Mouse (Mus musculus) neural tube, embryonic 15.5 days (tissue): ENCODE data around the gene Asns. TPM values are rescaled to one million over a fixed set of nuclear protein-coding genes. Genes with fewer than 3 reads are reported as not detected.
"Not testable (repeated sequence)": the region's sequence is repeated elsewhere in the genome, so short reads cannot be mapped to it uniquely, and the experiment has no call there.

Experiments used
- ATAC-seq: fragments of 200-750 bp; cut with Nextera tagmentation; 2 replicates; pipeline ENCODE4 v1.8.0; 2017; ENCODE audit warnings: mild to moderate bottlenecking, moderate TSS enrichment, moderate library complexity; ENCODE audit not compliant: low FRiP score
- H3K27ac ChIP-seq: fragments of 300-500 bp; sonication (generic); replicated peaks from 2 replicates; pipeline ENCODE4 v1.5.1; 2015; ENCODE audit warnings: mild to moderate bottlenecking, inconsistent platforms
- H3K27me3 ChIP-seq: fragments of 300-500 bp; sonication (generic); replicated peaks from 2 replicates; pipeline ENCODE4 v1.6.1; 2015; ENCODE audit warnings: inconsistent platforms
- H3K36me3 ChIP-seq: fragments of 300-500 bp; sonication (generic); 2 replicates; pipeline ENCODE4 v1.6.1; 2015; ENCODE audit warnings: inconsistent platforms
- H3K4me1 ChIP-seq: fragments of 300-500 bp; sonication (generic); 2 replicates; pipeline ENCODE4 v1.6.1; 2015; ENCODE audit warnings: inconsistent platforms
- H3K4me2 ChIP-seq: fragments of 300-500 bp; sonication (generic); 2 replicates; pipeline ENCODE4 v1.6.1; 2015; ENCODE audit warnings: inconsistent platforms, mild to moderate bottlenecking, moderate library complexity
- H3K4me3 ChIP-seq: fragments of 300-500 bp; sonication (generic); replicated peaks from 2 replicates; pipeline ENCODE4 v1.5.1; 2015; ENCODE audit warnings: mild to moderate bottlenecking, inconsistent platforms
- H3K9ac ChIP-seq: fragments of 300-500 bp; sonication (generic); replicated peaks from 2 replicates; pipeline ENCODE4 v1.6.1; 2015; ENCODE audit warnings: mild to moderate bottlenecking, inconsistent platforms
- H3K9me3 ChIP-seq: fragments of 300-500 bp; sonication (generic); replicated peaks from 2 replicates; pipeline ENCODE4 v1.6.1; 2016; ENCODE audit warnings: inconsistent platforms
- WGBS: fragments of 180-500 bp; shearing (Covaris S2); methylation state at CpG from one replicate; pipeline ENCODE4 v1.1.7; 2015; ENCODE audit warnings: mixed read lengths; 5-methylcytosine and 5-hydroxymethylcytosine counted together
- polyA plus RNA-seq: library from polyadenylated mRNA; unstranded; fragments of >200 nt; fragmentation: Nextera tagmentation; extraction: Ambion mirVana; gene quantifications from 2 replicates; pipeline ENCODE4 v1.2.1, GENCODE M21; 2015

Gene Asns
- polyA plus RNA-seq, 1 experiment from 2014 or later, result 114 TPM

GRCm38 (mm10) chr6:7672438-7673253 lies 20.4 kb downstream of the Asns start:
- H3K27me3 ChIP-seq, result no peaks in the 10 kb centered on the region
- 90% methylated on average over 10 of the region's 10 CpGs for WGBS
- no peak overlapping the region for H3K4me2 ChIP-seq
- H3K4me1 ChIP-seq, result no peaks in the 10 kb centered on the region
- H3K9me3 ChIP-seq, result no peaks in the 10 kb centered on the region
- H3K4me3 ChIP-seq, result no peak overlapping the region
- H3K27ac ChIP-seq, result no peak overlapping the region
- peaks cover 22% of the 10 kb centered on the region for H3K36me3 ChIP-seq
- no peak overlapping the region for H3K9ac ChIP-seq
- ATAC-seq, result no peak

GRCm38 (mm10) chr6:7671429-7671828 lies 21.6 kb downstream of the Asns start:
- Histone ChIP-seq H3K27me3 (no peaks in the 10 kb centered on the region), H3K27ac (no peak overlapping the region), H3K4me1 (no peaks in the 10 kb centered on the region), H3K36me3 (peaks cover 18% of the 10 kb centered on the region), H3K9me3 (no peaks in the 10 kb centered on the region), H3K9ac (no peak overlapping the region), H3K4me2 (no peak overlapping the region), H3K4me3 (no peak overlapping the region)
- no peak for ATAC-seq
- WGBS, result 68% methylated on average over 3 of the region's 3 CpGs

- no peak overlapping the region for H3K4me3 ChIP-seq
- H3K27me3 ChIP-seq, result no peaks in the 10 kb centered on the region
- H3K4me2 ChIP-seq, result no peak overlapping the region
- H3K9me3 ChIP-seq, result no peaks in the 10 kb centered on the region
- peak; percentile 41; the same call in 1 of the 2 replicates for ATAC-seq
- 50% methylated on average over 3 of the region's 3 CpGs for WGBS
- peaks cover 18% of the 10 kb centered on the region for H3K36me3 ChIP-seq
- H3K9ac ChIP-seq, result no peak overlapping the region
- H3K27ac ChIP-seq, result no peak overlapping the region
- H3K4me1 ChIP-seq, result no peaks in the 10 kb centered on the region
These were observed 22.5 kb downstream of the Asns start for GRCm38 (mm10) chr6:7670588-7670987.

GRCm38 (mm10) chr6:7669721-7670120 lies 23.3 kb downstream of the Asns start:
- H3K4me3 ChIP-seq, result no peak overlapping the region
- 92% methylated on average over 5 of the region's 5 CpGs for WGBS
- H3K9me3 ChIP-seq, result no peaks in the 10 kb centered on the region
- H3K9ac ChIP-seq, result no peak overlapping the region
- no peak overlapping the region for H3K27ac ChIP-seq
- no peak overlapping the region for H3K4me2 ChIP-seq
- H3K4me1 ChIP-seq, result no peaks in the 10 kb centered on the region
- no peaks in the 10 kb centered on the region for H3K27me3 ChIP-seq
- ATAC-seq, result no peak
- H3K36me3 ChIP-seq, result peaks cover 12% of the 10 kb centered on the region; the same call in 1 of the 2 replicates

GRCm38 (mm10) chr6:7668332-7668731 lies 24.7 kb downstream of the Asns start:
- H3K9me3 ChIP-seq, result no peaks in the 10 kb centered on the region
- 0 out of 2 replicates have a peak, but pooled peaks cover 4% of the 10 kb centered on the region for H3K36me3 ChIP-seq
- no peak overlapping the region for H3K4me2 ChIP-seq
- H3K9ac ChIP-seq, result no peak overlapping the region
- no peaks in the 10 kb centered on the region for H3K4me1 ChIP-seq
- ATAC-seq, result no peak
- no peak overlapping the region for H3K4me3 ChIP-seq
- WGBS, result 89% methylated on average over 5 of the region's 5 CpGs
- H3K27me3 ChIP-seq, result no peaks in the 10 kb centered on the region
- no peak overlapping the region for H3K27ac ChIP-seq

GRCm38 (mm10) chr6:7665902-7666301 lies 27.2 kb downstream of the Asns start:
- H3K27me3 ChIP-seq, H3K9me3 ChIP-seq, ATAC-seq, H3K9ac ChIP-seq, H3K4me3 ChIP-seq, H3K27ac ChIP-seq, H3K4me2 ChIP-seq, H3K4me1 ChIP-seq, H3K36me3 ChIP-seq: not testable (repeated sequence)
- 88% methylated on average over 4 of the region's 4 CpGs for WGBS

- Histone ChIP-seq H3K36me3 (no peaks in the 10 kb centered on the region), H3K9me3 (no peaks in the 10 kb centered on the region), H3K4me3 (no peak overlapping the region), H3K9ac (no peak overlapping the region), H3K4me1 (no peaks in the 10 kb centered on the region), H3K4me2 (no peak overlapping the region), H3K27ac (no peak overlapping the region), H3K27me3 (no peaks in the 10 kb centered on the region)
- 76% methylated on average over 4 of the region's 4 CpGs for WGBS
- no peak for ATAC-seq
These were observed 31.6 kb downstream of the Asns start for GRCm38 (mm10) chr6:7661455-7661854.

- Histone ChIP-seq H3K27ac (no peak overlapping the region), H3K36me3 (no peaks in the 10 kb centered on the region), H3K4me2 (no peak overlapping the region), H3K9me3 (no peaks in the 10 kb centered on the region), H3K9ac (no peak overlapping the region), H3K4me1 (no peaks in the 10 kb centered on the region), H3K4me3 (no peak overlapping the region), H3K27me3 (no peaks in the 10 kb centered on the region)
- peak; percentile 61; the same call in 1 of the 2 replicates for ATAC-seq
- 64% methylated on average over 5 of the region's 5 CpGs for WGBS
These were observed 32.5 kb downstream of the Asns start for GRCm38 (mm10) chr6:7660377-7661080.

GRCm38 (mm10) chr6:7656601-7657000 lies 36.5 kb downstream of the Asns start:
- Histone ChIP-seq H3K36me3 (no peaks in the 10 kb centered on the region), H3K4me2 (no peak overlapping the region), H3K9me3 (no peaks in the 10 kb centered on the region), H3K4me3 (no peak overlapping the region), H3K9ac (no peak overlapping the region), H3K27ac (no peak overlapping the region), H3K27me3 (no peaks in the 10 kb centered on the region), H3K4me1 (no peaks in the 10 kb centered on the region)
- ATAC-seq, result no peak
- WGBS, result 94% methylated on average over 1 of the region's 1 CpGs

- H3K27ac ChIP-seq, result no peak overlapping the region
- H3K4me2 ChIP-seq, result no peak overlapping the region
- H3K9ac ChIP-seq, result no peak overlapping the region
- ATAC-seq, result no peak
- H3K27me3 ChIP-seq, result no peaks in the 10 kb centered on the region
- H3K4me3 ChIP-seq, result no peak overlapping the region
- H3K36me3 ChIP-seq, result no peaks in the 10 kb centered on the region
- no peaks in the 10 kb centered on the region for H3K4me1 ChIP-seq
- no peaks in the 10 kb centered on the region for H3K9me3 ChIP-seq
These were observed 44.6 kb downstream of the Asns start for GRCm38 (mm10) chr6:7648458-7648857.
